Comparison of ENCODE assay signal across 33 mouse cellular contexts in genomic region chr5:65878367-65878766, GRCm38 (mm10). TPM values are rescaled to one million over a fixed set of nuclear protein-coding genes. Genes with fewer than 3 reads are reported as not detected.
"Had no signal": no experiment of that assay in that cellular context is flagged by ENCODE, and none has a peak within 500 bp of the region (broad histone marks: within the 10 kb centered on the region; RNA-seq: fewer than 3 reads in every experiment).

No protein-coding gene starts in this region.

- DNase-seq: cerebellum, adult 8-10 months; cerebellum, adult 9-10 months; cerebellum, adult 9-11 months; cerebellum, postnatal 10 days; cerebellum, postnatal 14 days; cerebellum, postnatal 25 days; cerebellum, postnatal 36 days; embryo, embryonic 11 days; forebrain, postnatal 0 days; gastrocnemius, adult 2 months; gastrocnemius, postnatal 10 days; gastrocnemius, postnatal 14 days; gastrocnemius, postnatal 25 days; gastrocnemius, postnatal 36 days; heart, adult 18-20 months; heart, adult 2 months had no signal

- H3K4me3 ChIP-seq: embryonic facial prominence, embryonic 10.5 days; embryonic facial prominence, embryonic 12.5 days; embryonic facial prominence, embryonic 13.5 days; embryonic facial prominence, embryonic 15.5 days; erythroblast, embryonic 14.5 days; forebrain, embryonic 10.5 days; forebrain, embryonic 12.5 days; forebrain, embryonic 13.5 days; forebrain, embryonic 15.5 days; gastrocnemius, adult 2 months; heart, adult 2 months had no signal

- H3K4me1 ChIP-seq: embryonic facial prominence, embryonic 12.5 days; embryonic facial prominence, embryonic 15.5 days; forebrain, embryonic 12.5 days; forebrain, embryonic 13.5 days; forebrain, embryonic 15.5 days had no signal

- H3K9me3 ChIP-seq: embryonic facial prominence, embryonic 10.5 days; embryonic facial prominence, embryonic 12.5 days; embryonic facial prominence, embryonic 13.5 days; embryonic facial prominence, embryonic 15.5 days; forebrain, embryonic 10.5 days; forebrain, embryonic 12.5 days; forebrain, embryonic 13.5 days; forebrain, embryonic 15.5 days had no signal

- ATAC-seq: forebrain, embryonic 13.5 days; forebrain, embryonic 14.5 days; forebrain, embryonic 15.5 days; forebrain, embryonic 16.5 days; forebrain, postnatal 0 days had no signal

- H3K36me3 ChIP-seq: embryonic facial prominence, embryonic 10.5 days; embryonic facial prominence, embryonic 12.5 days; embryonic facial prominence, embryonic 13.5 days; embryonic facial prominence, embryonic 15.5 days; forebrain, embryonic 10.5 days; forebrain, embryonic 12.5 days; forebrain, embryonic 15.5 days had no signal

- H3K27ac ChIP-seq: embryonic facial prominence, embryonic 10.5 days; embryonic facial prominence, embryonic 12.5 days; embryonic facial prominence, embryonic 13.5 days; embryonic facial prominence, embryonic 15.5 days; forebrain, embryonic 10.5 days; forebrain, embryonic 12.5 days; forebrain, embryonic 13.5 days; forebrain, embryonic 15.5 days; gastrocnemius, adult 2 months; heart, adult 2 months had no signal

- H3K9ac ChIP-seq: embryonic facial prominence, embryonic 12.5 days; embryonic facial prominence, embryonic 13.5 days; embryonic facial prominence, embryonic 15.5 days; forebrain, embryonic 12.5 days; forebrain, embryonic 13.5 days; forebrain, embryonic 15.5 days; forebrain, postnatal 0 days had no signal

- H3K27me3 ChIP-seq: embryonic facial prominence, embryonic 12.5 days; embryonic facial prominence, embryonic 13.5 days; embryonic facial prominence, embryonic 15.5 days; forebrain, embryonic 12.5 days; forebrain, embryonic 13.5 days; forebrain, embryonic 15.5 days had no signal

- H3K4me2 ChIP-seq: embryonic facial prominence, embryonic 12.5 days; embryonic facial prominence, embryonic 13.5 days; embryonic facial prominence, embryonic 15.5 days; forebrain, embryonic 12.5 days; forebrain, embryonic 13.5 days; forebrain, embryonic 15.5 days had no signal

RNA-seq across cellular contexts. Expression of gene Rhoh, which starts 17.4 kb away (rescaled TPM):
- polyA plus RNA-seq: erythroblast, embryonic 14.5 days had no signal

RNA-seq across cellular contexts. Expression of gene Chrna9, which starts 56.4 kb away (rescaled TPM):
- total RNA-seq: common myeloid progenitor, adult 5-6 weeks; granulocyte monocyte progenitor cell, adult 5-6 weeks; heart, adult 18-20 months had no signal
- polyA plus RNA-seq: cortical plate, adult 2 months; embryonic facial prominence, embryonic 13.5 days; embryonic facial prominence, embryonic 15.5 days; erythroblast, embryonic 14.5 days; forebrain, embryonic 10.5 days; forebrain, embryonic 11.5 days; forebrain, embryonic 12.5 days; forebrain, embryonic 13.5 days; forebrain, embryonic 14.5 days; forebrain, embryonic 15.5 days; forebrain, embryonic 16.5 days; forebrain, postnatal 0 days; frontal cortex, adult 2 months; gonadal fat pad, adult 2 months; heart, adult 2 months had no signal
